Mouse (Mus musculus) lung, postnatal 0 days (tissue): ENCODE data around the gene Gm10229. TPM values are rescaled to one million over a fixed set of nuclear protein-coding genes. Genes with fewer than 3 reads are reported as not detected.
"Not testable (repeated sequence)": the region's sequence is repeated elsewhere in the genome, so short reads cannot be mapped to it uniquely, and the experiment has no call there.

Experiments
- ATAC-seq: fragments of 200-750 bp; cut with Nextera tagmentation; 2 replicates; pipeline ENCODE4 v1.8.0; 2017; ENCODE audit warnings: moderate library complexity
- DNase-seq: peaks from one replicate; pipeline ENCODE4 v3.0.0-alpha.2; 2016; ENCODE audit warnings: low spot score
- H3K27ac ChIP-seq: fragments of 300-500 bp; sonication (generic); 2 replicates; pipeline ENCODE4 v1.5.1; 2014; ENCODE audit warnings: antibody characterized with exemption, mild to moderate bottlenecking, low read length, mixed read lengths
- H3K27me3 ChIP-seq: fragments of 300-500 bp; sonication (generic); replicated peaks from 2 replicates; pipeline ENCODE4 v1.6.1; 2014; ENCODE audit warnings: low read length, mixed read lengths; ENCODE audit not compliant: insufficient read depth
- H3K36me3 ChIP-seq: fragments of 300-500 bp; sonication (generic); 2 replicates; pipeline ENCODE4 v1.6.1; 2014; ENCODE audit warnings: low read length, mixed read lengths; ENCODE audit not compliant: insufficient read depth
- H3K4me1 ChIP-seq: fragments of 300-500 bp; sonication (generic); 2 replicates; pipeline ENCODE4 v1.6.1; 2014; ENCODE audit warnings: antibody characterized with exemption, low read depth, low read length, mixed read lengths; ENCODE audit not compliant: insufficient read depth
- H3K4me2 ChIP-seq: fragments of 300-500 bp; sonication (generic); replicated peaks from 2 replicates; pipeline ENCODE4 v1.6.1; 2014; ENCODE audit warnings: low read depth, mild to moderate bottlenecking, low read length, moderate library complexity, mixed read lengths
- H3K4me3 ChIP-seq: fragments of 300-500 bp; sonication (generic); 2 replicates; pipeline ENCODE4 v1.5.1; 2014; ENCODE audit warnings: low read depth, low read length
- H3K9ac ChIP-seq: fragments of 300-500 bp; sonication (generic); replicated peaks from 2 replicates; pipeline ENCODE4 v1.6.1; 2014; ENCODE audit warnings: low read depth, mild to moderate bottlenecking
- H3K9me3 ChIP-seq: fragments of 300-500 bp; sonication (generic); 2 replicates; pipeline ENCODE4 v1.6.1; 2016; ENCODE audit warnings: low read length, mixed read lengths
- CTCF ChIP-seq: IDR thresholded peaks from 2 replicates; pipeline ENCODE4 v1.5.1; 2016; ENCODE audit warnings: antibody characterized with exemption, mild to moderate bottlenecking
- EP300 ChIP-seq: IDR thresholded peaks from 2 replicates; pipeline ENCODE4 v1.6.1; 2016; ENCODE audit warnings: antibody characterized with exemption, mild to moderate bottlenecking, control low read depth
- WGBS: fragments of 180-500 bp; shearing (Covaris S2); extraction: QIAGEN DNeasy Blood & Tissue Kit; methylation state at CpG from one replicate; pipeline ENCODE4 v1.1.7; 2014; 5-methylcytosine and 5-hydroxymethylcytosine counted together
- polyA plus RNA-seq: library from polyadenylated mRNA; unstranded; fragments of >200 nt; fragmentation: Nextera tagmentation; extraction: Ambion mirVana; gene quantifications from 2 replicates; pipeline ENCODE4 v1.2.1, GENCODE M21; 2015

Gene Gm10229
- polyA plus RNA-seq = not detected in 2 replicates

DNA sequence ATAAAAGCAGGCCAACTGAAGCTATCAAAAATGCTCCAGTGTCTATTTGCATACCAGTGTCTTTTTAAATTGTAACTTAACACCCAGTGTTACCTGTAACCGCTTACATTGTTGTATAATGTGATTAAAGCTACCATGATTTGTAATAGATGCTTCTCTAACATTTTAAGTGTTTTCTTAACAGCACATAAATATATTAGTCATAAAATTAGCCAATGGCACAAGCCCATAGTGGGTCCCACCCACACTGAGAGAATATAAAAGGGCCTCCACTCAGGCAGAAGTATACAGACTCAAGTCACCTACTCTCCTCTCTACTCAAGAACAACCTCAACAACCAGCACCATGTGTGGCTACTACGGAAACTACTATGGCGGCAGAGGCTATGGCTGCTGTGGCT is at the start of gene Gm10229:
Gene Gm10229 (plus strand): TSS at position 301 of the 400 bp plus-strand sequence.
- WGBS = 78% methylated on average over 1 of the region's 3 CpGs
- H3K4me2 ChIP-seq, H3K27ac ChIP-seq, ATAC-seq, H3K4me1 ChIP-seq, H3K9ac ChIP-seq, H3K9me3 ChIP-seq, H3K36me3 ChIP-seq, H3K4me3 ChIP-seq, H3K27me3 ChIP-seq, DNase-seq: not testable (repeated sequence)

- no peak within 1 kb of the TSS for H3K4me2 ChIP-seq
Observed at GRCm38 (mm10) chr16:89010659-89011058, 4.4 kb upstream of the Gm10229 start, which contains the start of gene Krtap22-2. Krtap22-2 (minus strand) TSS chr16:89010759.

GRCm38 (mm10) chr16:89013973-89014372 is 1.1 kb upstream of the Gm10229 start:
- Histone ChIP-seq H3K36me3 (no peaks in the 10 kb centered on the region), H3K4me2 (no peak overlapping the region), H3K4me1 (no peaks in the 10 kb centered on the region), H3K4me3 (no peak overlapping the region), H3K27me3 (no peaks in the 10 kb centered on the region), H3K9ac (no peak overlapping the region), H3K9me3 (no peaks in the 10 kb centered on the region), H3K27ac (no peak overlapping the region)
- ATAC-seq (no peak), DNase-seq (no peak)
- no peak for TF ChIP-seq CTCF
- no peak for TF ChIP-seq EP300
- WGBS = 94% methylated on average over 3 of the region's 3 CpGs

More at GRCm38 (mm10) chr16:89010659-89011058, 4.4 kb upstream of the Gm10229 start, which contains the start of gene Krtap22-2:
- ATAC-seq (no peak), DNase-seq (no peak)
- Histone ChIP-seq H3K4me3 (no peak within 1 kb of the TSS), H3K9ac (no peak within 1 kb of the TSS), H3K36me3 (no peaks in the 10 kb centered on the region), H3K9me3 (no peaks in the 10 kb centered on the region), H3K27ac (no peak within 1 kb of the TSS), H3K4me1 (no peaks in the 10 kb centered on the region), H3K27me3 (no peaks in the 10 kb centered on the region)
- TF ChIP-seq CTCF = no peak
- TF ChIP-seq EP300 = no peak
- WGBS = 74% methylated on average over 5 of the region's 5 CpGs

- H3K27ac ChIP-seq = not testable (repeated sequence)
- WGBS = 95% methylated on average over 3 of the region's 3 CpGs
Observed at GRCm38 (mm10) chr16:89031399-89031798, 16.3 kb downstream of the Gm10229 start, which contains the start of gene Krtap6-1. Krtap6-1 (plus strand) TSS chr16:89031699.

DNA sequence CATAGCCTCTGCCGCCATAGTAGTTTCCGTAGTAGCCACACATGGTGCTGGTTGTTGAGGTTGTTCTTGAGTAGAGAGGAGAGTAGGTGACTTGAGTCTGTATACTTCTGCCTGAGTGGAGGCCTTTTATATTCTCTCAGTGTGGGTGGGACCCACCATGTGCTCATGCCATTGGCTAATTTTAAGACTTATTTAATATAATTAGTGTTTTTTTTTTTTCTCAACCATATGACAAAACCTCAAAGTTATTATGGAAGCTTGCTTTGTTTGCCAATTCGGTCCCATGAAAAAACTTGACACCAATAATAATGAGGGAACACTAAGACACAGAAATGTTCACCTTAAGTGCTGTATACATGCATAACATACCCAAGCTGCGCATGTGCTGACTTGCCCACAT is 26.3 kb downstream of the Gm10229 start, which contains the start of gene Gm10228:
Gene Gm10228 (minus strand): TSS at position 101 of the 400 bp plus-strand sequence.
- not testable (repeated sequence) for H3K4me1 ChIP-seq, H3K36me3 ChIP-seq, H3K4me3 ChIP-seq, H3K27ac ChIP-seq, H3K9ac ChIP-seq, H3K27me3 ChIP-seq, H3K9me3 ChIP-seq, H3K4me2 ChIP-seq, ATAC-seq, DNase-seq
- WGBS = 82% methylated on average over 2 of the region's 4 CpGs

More at GRCm38 (mm10) chr16:89031399-89031798, 16.3 kb downstream of the Gm10229 start, which contains the start of gene Krtap6-1:
- not testable (repeated sequence) for H3K9me3 ChIP-seq, DNase-seq, H3K4me1 ChIP-seq, H3K36me3 ChIP-seq, H3K27me3 ChIP-seq, H3K4me3 ChIP-seq, ATAC-seq, H3K9ac ChIP-seq, H3K4me2 ChIP-seq

DNA sequence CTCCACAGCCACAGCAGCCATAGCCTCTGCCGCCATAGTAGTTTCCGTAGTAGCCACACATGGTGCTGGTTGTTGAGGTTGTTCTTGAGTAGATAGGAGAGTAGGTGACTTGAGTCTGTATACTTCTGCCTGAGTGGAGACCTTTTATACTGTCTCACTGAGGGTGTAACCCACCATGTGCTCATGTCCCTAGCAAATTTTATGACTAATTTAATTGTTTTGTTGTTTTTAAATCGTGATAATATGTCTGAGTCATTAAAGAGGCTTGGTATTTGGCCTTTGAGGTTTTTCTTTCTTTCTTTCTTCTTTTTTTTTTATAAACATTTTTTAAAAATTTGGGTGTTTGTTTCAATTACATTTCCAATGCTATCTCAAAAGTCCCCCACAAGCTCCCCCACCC is 32.7 kb downstream of the Gm10229 start, which contains the start of gene Krtap6-5:
Gene Krtap6-5 (minus strand): TSS at position 101 of the 400 bp plus-strand sequence.
- H3K4me1 ChIP-seq = no peaks in the 10 kb centered on the region
- H3K27me3 ChIP-seq = no peaks in the 10 kb centered on the region
- H3K9me3 ChIP-seq = no peaks in the 10 kb centered on the region
- 78% methylated on average over 3 of the region's 3 CpGs for WGBS
- ATAC-seq = no peak
- no peak within 1 kb of the TSS for H3K4me3 ChIP-seq
- no peak within 1 kb of the TSS for H3K27ac ChIP-seq
- TF ChIP-seq CTCF = no peak
- no peak for TF ChIP-seq EP300
- DNase-seq = no peak
- H3K4me2 ChIP-seq = no peak within 1 kb of the TSS
- no peaks in the 10 kb centered on the region for H3K36me3 ChIP-seq
- H3K9ac ChIP-seq = no peak within 1 kb of the TSS

GRCm38 (mm10) chr16:89063902-89064301 is 48.8 kb downstream of the Gm10229 start, which contains the start of gene 1110025L11Rik:
1110025L11Rik (minus strand) TSS chr16:89064002.
- not testable (repeated sequence) for H3K9ac ChIP-seq, H3K9me3 ChIP-seq, H3K36me3 ChIP-seq, H3K4me3 ChIP-seq, H3K4me1 ChIP-seq, ATAC-seq, H3K4me2 ChIP-seq, DNase-seq, H3K27me3 ChIP-seq, H3K27ac ChIP-seq
- no CpG with 5 or more reads among the region's 2 CpGs for WGBS

Other genes with a start within 250 kb of the Gm10229 start
- not detected in 2 replicates for gene 2310057N15Rik, start 241.1 kb upstream of the Gm10229 start, polyA plus RNA-seq
- not detected in 2 replicates for gene Gm5965, start 237.4 kb upstream of the Gm10229 start, polyA plus RNA-seq
- gene Gm20741, start 203.1 kb upstream of the Gm10229 start, polyA plus RNA-seq = not detected in 2 replicates
- gene Krtap15, start 195.1 kb upstream of the Gm10229 start, polyA plus RNA-seq = not detected in 2 replicates
- not detected in 2 replicates for gene Krtap14, start 189.1 kb upstream of the Gm10229 start, polyA plus RNA-seq
- not detected in 2 replicates for gene Krtap19-1, start 145.9 kb upstream of the Gm10229 start, polyA plus RNA-seq
- gene Krtap19-2, start 141.0 kb upstream of the Gm10229 start, polyA plus RNA-seq = not detected in 2 replicates
- not detected in 2 replicates for gene Krtap19-3, start 137.2 kb upstream of the Gm10229 start, polyA plus RNA-seq
- gene Krtap19-4, start 130.2 kb upstream of the Gm10229 start, polyA plus RNA-seq = not detected in 2 replicates
- gene Krtap19-5, start 118.8 kb upstream of the Gm10229 start, polyA plus RNA-seq = not detected in 2 replicates
- not detected in 2 replicates for gene Krtap19-9b, start 83.0 kb upstream of the Gm10229 start, polyA plus RNA-seq
- gene Krtap16-3, start 52.4 kb upstream of the Gm10229 start, polyA plus RNA-seq = not detected in 2 replicates
- gene Krtap22-2, start 4.5 kb upstream of the Gm10229 start, polyA plus RNA-seq = not detected in 2 replicates
- gene Krtap6-1, start 16.4 kb downstream of the Gm10229 start, polyA plus RNA-seq = not detected in 2 replicates
- gene Gm10228, start 26.2 kb downstream of the Gm10229 start, polyA plus RNA-seq = not detected in 2 replicates
- not detected in 2 replicates for gene Krtap6-5, start 32.6 kb downstream of the Gm10229 start, polyA plus RNA-seq
- gene 1110025L11Rik, start 48.7 kb downstream of the Gm10229 start, polyA plus RNA-seq = not detected in 2 replicates
- not detected in 2 replicates for gene Krtap6-3, start 68.7 kb downstream of the Gm10229 start, polyA plus RNA-seq
- not detected in 2 replicates for gene Gm6358, start 125.6 kb downstream of the Gm10229 start, polyA plus RNA-seq
- gene Gm10061, start 135.8 kb downstream of the Gm10229 start, polyA plus RNA-seq = not detected in 2 replicates
- not detected in 2 replicates for gene Gm9789, start 142.7 kb downstream of the Gm10229 start, polyA plus RNA-seq
- gene Gm7735, start 154.2 kb downstream of the Gm10229 start, polyA plus RNA-seq = not detected in 2 replicates
- not detected in 2 replicates for gene 1110057P08Rik, start 159.5 kb downstream of the Gm10229 start, polyA plus RNA-seq
- gene Krtap20-2, start 190.6 kb downstream of the Gm10229 start, polyA plus RNA-seq = not detected in 2 replicates